In genomic region chr13:67351854-67352253, GRCm38 (mm10) we compare ENCODE assay signal across 25 mouse cellular contexts. TPM values are rescaled to one million over a fixed set of nuclear protein-coding genes. Genes with fewer than 3 reads are reported as not detected.
A peak's percentile ranks its signal among the peaks of the same experiment; 100 is the strongest.
DNase-seq lines count a peak whose midpoint lies in the region; ATAC-seq lines count a peak whose summit lies in the region.
"Had no signal": no experiment of that assay in that cellular context is flagged by ENCODE, and none has a peak within 500 bp of the region (broad histone marks: within the 10 kb centered on the region; RNA-seq: fewer than 3 reads in every experiment).

No protein-coding gene starts in this region.

- H3K4me3 ChIP-seq in hindbrain, embryonic 10.5 days = no peak overlapping the region
- no peak overlapping the region for H3K4me3 ChIP-seq in midbrain, embryonic 16.5 days (ENCODE audit: low read depth, low read length)
- H3K4me3 ChIP-seq: embryonic facial prominence, embryonic 13.5 days; embryonic facial prominence, embryonic 15.5 days; erythroblast, embryonic 14.5 days; forebrain, embryonic 10.5 days; forebrain, embryonic 12.5 days had no signal

- no peaks in the 10 kb centered on the region for H3K4me1 ChIP-seq in hindbrain, embryonic 10.5 days (replicated peaks)
- H3K4me1 ChIP-seq in midbrain, embryonic 16.5 days (ENCODE audit: control insufficient read depth, insufficient read depth, low read length) = no peaks in the 10 kb centered on the region
- H3K4me1 ChIP-seq: embryonic facial prominence, embryonic 13.5 days; embryonic facial prominence, embryonic 15.5 days; forebrain, embryonic 10.5 days; forebrain, embryonic 12.5 days had no signal

- H3K27ac ChIP-seq in hindbrain, embryonic 10.5 days = no peak overlapping the region
- no peak overlapping the region for H3K27ac ChIP-seq in midbrain, embryonic 16.5 days (ENCODE audit: low read length)
- H3K27ac ChIP-seq: embryonic facial prominence, embryonic 13.5 days; embryonic facial prominence, embryonic 15.5 days; forebrain, embryonic 10.5 days; forebrain, embryonic 12.5 days had no signal

- H3K9me3 ChIP-seq in hindbrain, embryonic 10.5 days = no peaks in the 10 kb centered on the region
- no peaks in the 10 kb centered on the region for H3K9me3 ChIP-seq in midbrain, embryonic 16.5 days (replicated peaks; ENCODE audit: control insufficient read depth, low read length, poor library complexity, severe bottlenecking)
- H3K9me3 ChIP-seq: embryonic facial prominence, embryonic 13.5 days; embryonic facial prominence, embryonic 15.5 days; forebrain, embryonic 10.5 days; forebrain, embryonic 12.5 days had no signal

- H3K27me3 ChIP-seq in hindbrain, embryonic 10.5 days (ENCODE audit: insufficient read depth, poor library complexity, severe bottlenecking) = no peaks in the 10 kb centered on the region
- no peaks in the 10 kb centered on the region for H3K27me3 ChIP-seq in midbrain, embryonic 16.5 days (ENCODE audit: control insufficient read depth, insufficient read depth, low read depth, low read length)
- H3K27me3 ChIP-seq: embryonic facial prominence, embryonic 13.5 days; embryonic facial prominence, embryonic 15.5 days; forebrain, embryonic 12.5 days; Patski had no signal

- H3K9ac ChIP-seq in midbrain, embryonic 16.5 days (ENCODE audit: low read depth, low read length) = no peak overlapping the region
- H3K9ac ChIP-seq: embryonic facial prominence, embryonic 13.5 days; embryonic facial prominence, embryonic 15.5 days; forebrain, embryonic 12.5 days had no signal

- ATAC-seq in common myeloid progenitor, adult 5-6 weeks (replicated peaks; ENCODE audit: low read depth, poor library complexity, severe bottlenecking) = peak; percentile 58
- ATAC-seq in megakaryocyte, adult 5-6 weeks (ENCODE audit: poor library complexity, severe bottlenecking) = peak; percentile 78
- no peak for ATAC-seq in midbrain, embryonic 16.5 days
- ATAC-seq: activated CD4-positive, CD25-positive, alpha-beta regulatory T cell, adult 4 months; forebrain, embryonic 14.5 days; forebrain, embryonic 16.5 days; Patski had no signal

- no peak overlapping the region for H3K4me2 ChIP-seq in midbrain, embryonic 16.5 days (ENCODE audit: low read length)
- H3K4me2 ChIP-seq: embryonic facial prominence, embryonic 13.5 days; embryonic facial prominence, embryonic 15.5 days; forebrain, embryonic 12.5 days had no signal

- H3K36me3 ChIP-seq in hindbrain, embryonic 10.5 days = no peaks in the 10 kb centered on the region
- H3K36me3 ChIP-seq in midbrain, embryonic 16.5 days (ENCODE audit: control insufficient read depth, insufficient read depth, low read length) = no peaks in the 10 kb centered on the region
- H3K36me3 ChIP-seq: embryonic facial prominence, embryonic 13.5 days; embryonic facial prominence, embryonic 15.5 days; forebrain, embryonic 10.5 days; forebrain, embryonic 12.5 days had no signal

- no peak for DNase-seq in urinary bladder, postnatal 10 days (ENCODE audit: low spot score)
- DNase-seq in hindbrain, embryonic 10.5 days (ENCODE audit: low spot score) = no peak
- DNase-seq: adrenal gland, adult 8-10 months; adrenal gland, postnatal 14 days; adrenal gland, postnatal 36 days; cerebellum, adult 11-12 months; cerebellum, adult 2 months; cerebellum, adult 9-10 months; cerebellum, postnatal 10 days; cerebellum, postnatal 25 days; embryo, embryonic 11 days had no signal

RNA-seq across cellular contexts. Expression of gene Gm28044, which starts 8.5 kb away (rescaled TPM):
- total RNA-seq in common myeloid progenitor, adult 5-6 weeks (2017) = 0.92 and 8.2 TPM in 2 replicates
- 4.0 and 7.5 TPM in 2 replicates for total RNA-seq in megakaryocyte, adult 5-6 weeks (2015)
- total RNA-seq in megakaryocyte, adult 5-6 weeks (2017) = 17.5 and 18.9 TPM in 2 replicates
- polyA plus RNA-seq in hindbrain, embryonic 10.5 days (2016; fragmentation: Nextera tagmentation; extraction: Ambion mirVana) = not detected in 2 replicates
- polyA plus RNA-seq in midbrain, embryonic 16.5 days (2015; fragmentation: Nextera tagmentation; extraction: Ambion mirVana) = not detected in 2 replicates
- total RNA-seq: ES-E14 had no signal
- polyA plus RNA-seq: activated CD4-positive, CD25-positive, alpha-beta regulatory T cell, adult 4 months; cerebellum, adult 2 months; embryonic facial prominence, embryonic 11.5 days; embryonic facial prominence, embryonic 13.5 days; embryonic facial prominence, embryonic 15.5 days; erythroblast, embryonic 14.5 days; forebrain, embryonic 10.5 days; forebrain, embryonic 12.5 days; forebrain, embryonic 14.5 days; forebrain, embryonic 16.5 days had no signal

RNA-seq across cellular contexts. Expression of gene Zfp953, which starts 8.6 kb away (rescaled TPM):
- total RNA-seq in common myeloid progenitor, adult 5-6 weeks (2017) = 8.7 and 9.1 TPM in 2 replicates
- total RNA-seq in megakaryocyte, adult 5-6 weeks (2015) = 14.0 and 14.4 TPM in 2 replicates
- 11.3 and 12.1 TPM in 2 replicates for total RNA-seq in megakaryocyte, adult 5-6 weeks (2017)
- 0.68 and 0.69 TPM in 2 replicates for polyA plus RNA-seq in hindbrain, embryonic 10.5 days (2016; fragmentation: Nextera tagmentation; extraction: Ambion mirVana)
- 0.57 and 0.65 TPM in 2 replicates for polyA plus RNA-seq in midbrain, embryonic 16.5 days (2015; fragmentation: Nextera tagmentation; extraction: Ambion mirVana)
- polyA plus RNA-seq: erythroblast, embryonic 14.5 days had no signal

RNA-seq across cellular contexts. Expression of gene Zfp595, which starts 19.5 kb away (rescaled TPM):
- total RNA-seq in common myeloid progenitor, adult 5-6 weeks (2017) = 5.1 and 10.4 TPM in 2 replicates
- total RNA-seq in megakaryocyte, adult 5-6 weeks (2015) = 10.9 and 11.7 TPM in 2 replicates
- total RNA-seq in megakaryocyte, adult 5-6 weeks (2017) = 8.4 and 8.7 TPM in 2 replicates
- 1.1 and 1.5 TPM in 2 replicates for polyA plus RNA-seq in hindbrain, embryonic 10.5 days (2016; fragmentation: Nextera tagmentation; extraction: Ambion mirVana)
- polyA plus RNA-seq in midbrain, embryonic 16.5 days (2015; fragmentation: Nextera tagmentation; extraction: Ambion mirVana) = 1.6 and 1.9 TPM in 2 replicates
- polyA plus RNA-seq: erythroblast, embryonic 14.5 days had no signal

RNA-seq across cellular contexts. Expression of gene Gm28041, which starts 23.7 kb away (rescaled TPM):
- 4.4 TPM in 1 of 2 replicates, not detected in the other for total RNA-seq in common myeloid progenitor, adult 5-6 weeks (2017)
- total RNA-seq in megakaryocyte, adult 5-6 weeks (2015) = 1.6 TPM in 1 of 2 replicates, not detected in the other
- total RNA-seq in megakaryocyte, adult 5-6 weeks (2017) = 3.6 and 4.6 TPM in 2 replicates
- not detected in 2 replicates for polyA plus RNA-seq in hindbrain, embryonic 10.5 days (2016; fragmentation: Nextera tagmentation; extraction: Ambion mirVana)
- 0.31 TPM in 1 of 2 replicates, not detected in the other for polyA plus RNA-seq in midbrain, embryonic 16.5 days (2015; fragmentation: Nextera tagmentation; extraction: Ambion mirVana)
- polyA plus RNA-seq: cerebellum, adult 2 months; embryonic facial prominence, embryonic 11.5 days; embryonic facial prominence, embryonic 15.5 days; erythroblast, embryonic 14.5 days; forebrain, embryonic 12.5 days; forebrain, embryonic 14.5 days; forebrain, embryonic 16.5 days had no signal

RNA-seq across cellular contexts. Expression of gene Zfp456, which starts 23.8 kb away (rescaled TPM):
- 4.3 and 4.4 TPM in 2 replicates for total RNA-seq in common myeloid progenitor, adult 5-6 weeks (2017)
- 4.5 and 6.4 TPM in 2 replicates for total RNA-seq in megakaryocyte, adult 5-6 weeks (2015)
- total RNA-seq in megakaryocyte, adult 5-6 weeks (2017) = 4.0 and 4.5 TPM in 2 replicates
- polyA plus RNA-seq in hindbrain, embryonic 10.5 days (2016; fragmentation: Nextera tagmentation; extraction: Ambion mirVana) = 0.73 and 0.93 TPM in 2 replicates
- polyA plus RNA-seq in midbrain, embryonic 16.5 days (2015; fragmentation: Nextera tagmentation; extraction: Ambion mirVana) = 0.58 and 0.67 TPM in 2 replicates
- polyA plus RNA-seq: erythroblast, embryonic 14.5 days had no signal
